Mouse (Mus musculus) neural tube, embryonic 10.5 days (tissue): ENCODE measurements around the gene Zbtb7a.

Source experiments
- DNase-seq: peaks from one replicate; pipeline ENCODE4 v3.0.0-alpha.2; 2017; ENCODE audit warnings: low spot score; ENCODE audit errors: extremely low spot score

The Zbtb7a gene

GRCm38 (mm10) chr10:81138821-81139528 is 4.0 kb downstream of the Zbtb7a start:
- DNase-seq = no peak

- no peak for DNase-seq
Measured at GRCm38 (mm10) chr10:81139529-81139846, 4.5 kb downstream of the Zbtb7a start.

- DNase-seq = no peak
Measured at GRCm38 (mm10) chr10:81140005-81140404, 5.0 kb downstream of the Zbtb7a start.

GRCm38 (mm10) chr10:81140717-81141454 is 5.9 kb downstream of the Zbtb7a start:
- DNase-seq = no peak

- DNase-seq = no peak
Measured at GRCm38 (mm10) chr10:81141455-81142210, 6.6 kb downstream of the Zbtb7a start.

- no peak for DNase-seq
Measured at GRCm38 (mm10) chr10:81142551-81142981, 7.5 kb downstream of the Zbtb7a start.

- no peak for DNase-seq
Measured at GRCm38 (mm10) chr10:81143157-81143633, 8.2 kb downstream of the Zbtb7a start.

GRCm38 (mm10) chr10:81143845-81144437 is 8.9 kb downstream of the Zbtb7a start:
- no peak for DNase-seq

- DNase-seq = no peak
Measured at GRCm38 (mm10) chr10:81144667-81145066, 9.6 kb downstream of the Zbtb7a start.

GRCm38 (mm10) chr10:81145307-81145706 is 10.3 kb downstream of the Zbtb7a start:
- DNase-seq = no peak

GRCm38 (mm10) chr10:81145778-81146177 is 10.8 kb downstream of the Zbtb7a start:
- DNase-seq = no peak

- no peak for DNase-seq
Measured at GRCm38 (mm10) chr10:81146296-81146695, 11.3 kb downstream of the Zbtb7a start.

GRCm38 (mm10) chr10:81151261-81151660 is 16.2 kb downstream of the Zbtb7a start:
- DNase-seq = no peak

- DNase-seq = no peak
Measured at GRCm38 (mm10) chr10:81152609-81153008, 17.6 kb downstream of the Zbtb7a start.

- DNase-seq = no peak
Measured at GRCm38 (mm10) chr10:81154313-81154712, 19.3 kb downstream of the Zbtb7a start.

- no peak for DNase-seq
Measured at GRCm38 (mm10) chr10:81154736-81155135, 19.7 kb downstream of the Zbtb7a start.

GRCm38 (mm10) chr10:81161602-81162317 is 26.7 kb downstream of the Zbtb7a start:
- DNase-seq = peak; percentile 43

- DNase-seq = no peak
Measured at GRCm38 (mm10) chr10:81162318-81162652, 27.3 kb downstream of the Zbtb7a start.

- DNase-seq = no peak
Measured at GRCm38 (mm10) chr10:81165118-81165517, 30.1 kb downstream of the Zbtb7a start.

GRCm38 (mm10) chr10:81167200-81168086 is 32.4 kb downstream of the Zbtb7a start, which contains the start of gene Pias4:
Gene Pias4 (minus strand): TSS chr10:81167923.
- peak; percentile 99 for DNase-seq
